Mouse (Mus musculus) left cerebral cortex, postnatal 36 days (tissue): ENCODE data around the gene Dpp4. TPM values are rescaled to one million over a fixed set of nuclear protein-coding genes. Genes with fewer than 3 reads are reported as not detected.

ENCODE experiments used
- DNase-seq, 2 experiments: peaks; one replicate each; pipeline ENCODE4 v3.0.0; 2021 to 2022; ENCODE audit warnings: low spot score in 2 of 2, mixed read lengths in 1 of 2
- intact Hi-C: fragments of 180-260 bp; cut with DNase I; formaldehyde crosslinking; loops from one replicate; pipeline ENCODE4 v1.15.1; 2025
- total RNA-seq, 2 experiments: library from RNA; stranded (reverse); gene quantifications; 2 replicates each; pipeline ENCODE4 v1.2.3; 2021

Gene Dpp4
- total RNA-seq, 2 experiments from 2014 or later, result 1.7 to 2.5 TPM

DNA sequence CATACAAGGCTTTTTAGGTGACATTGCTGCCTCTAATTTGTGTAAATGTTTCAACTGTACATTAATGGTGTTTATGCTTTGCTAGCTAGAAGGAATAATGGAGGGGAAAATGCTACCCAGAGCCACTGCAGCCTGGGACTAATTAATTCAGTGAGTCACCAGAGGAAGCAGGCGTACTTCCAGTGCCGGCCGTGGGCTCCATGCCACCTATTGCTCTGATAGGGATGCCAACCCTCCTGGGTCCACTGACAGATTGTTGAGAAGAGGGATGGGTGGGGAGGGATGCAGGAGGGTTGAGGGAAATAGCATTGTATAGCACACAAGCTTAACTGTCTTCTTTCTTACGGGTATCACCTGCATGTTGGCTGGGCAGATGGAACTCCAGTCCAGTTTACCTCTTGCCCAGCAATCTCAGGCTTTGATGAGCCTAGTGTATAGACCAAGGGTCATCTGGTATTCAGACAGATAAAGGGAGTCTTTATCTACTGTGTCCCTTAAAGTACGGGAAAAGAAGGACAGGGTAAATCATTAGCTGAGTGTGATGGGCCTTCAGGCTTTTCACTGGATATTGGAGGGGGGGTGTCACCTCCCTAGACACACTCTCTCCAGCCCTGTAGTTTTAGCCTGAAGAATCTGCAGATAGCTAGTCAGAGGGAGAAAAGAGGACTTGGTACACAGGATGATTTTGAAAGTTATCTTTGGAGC, 43.5 kb downstream of the Dpp4 start:
- intact Hi-C loops, result no loop called here
- no peak for DNase-seq

DNA sequence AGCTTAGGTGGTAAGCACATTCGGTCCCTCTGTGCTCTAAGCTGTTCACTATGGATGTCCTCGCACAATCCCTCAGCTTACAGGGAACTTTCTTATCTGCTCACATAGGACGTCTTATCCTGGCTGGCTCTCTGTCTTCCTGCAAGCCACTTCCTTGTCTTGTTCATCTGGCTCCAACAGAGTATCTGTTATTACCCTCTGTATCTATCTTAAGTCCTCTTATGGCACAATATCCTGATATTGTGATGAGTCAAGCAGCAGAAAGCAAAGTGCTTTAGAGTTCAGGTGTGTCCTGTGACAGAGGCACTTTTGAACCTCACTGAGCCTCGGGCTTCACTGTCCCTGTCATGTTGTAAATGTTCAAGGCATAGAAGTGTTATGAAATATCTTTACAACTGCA, 48.4 kb downstream of the Dpp4 start:
- no peak for DNase-seq

DNA sequence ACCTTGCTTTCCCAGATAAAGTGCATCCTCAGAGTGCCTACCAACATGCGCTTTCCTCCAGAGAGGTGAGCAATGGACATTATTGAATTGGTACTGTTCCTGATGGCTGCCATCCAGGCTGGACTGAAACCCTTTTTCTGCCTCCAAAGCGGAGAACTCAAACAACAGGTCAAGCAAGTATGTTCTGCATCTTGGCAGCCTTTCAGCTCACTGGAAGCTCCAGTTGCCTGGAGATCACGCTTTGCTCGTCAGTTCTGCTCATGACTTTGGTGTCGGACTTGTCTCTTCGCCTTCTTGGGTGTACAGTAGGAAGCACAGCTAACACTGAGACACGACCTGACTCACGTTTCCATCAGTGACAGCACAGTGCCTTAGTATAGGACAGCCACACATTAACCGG, 49.8 kb downstream of the Dpp4 start:
- no peak for DNase-seq
- intact Hi-C loops, result no loop called here

More for the DNA sequence above, 48.4 kb downstream of the Dpp4 start:
- intact Hi-C loops, result no loop called here

DNA sequence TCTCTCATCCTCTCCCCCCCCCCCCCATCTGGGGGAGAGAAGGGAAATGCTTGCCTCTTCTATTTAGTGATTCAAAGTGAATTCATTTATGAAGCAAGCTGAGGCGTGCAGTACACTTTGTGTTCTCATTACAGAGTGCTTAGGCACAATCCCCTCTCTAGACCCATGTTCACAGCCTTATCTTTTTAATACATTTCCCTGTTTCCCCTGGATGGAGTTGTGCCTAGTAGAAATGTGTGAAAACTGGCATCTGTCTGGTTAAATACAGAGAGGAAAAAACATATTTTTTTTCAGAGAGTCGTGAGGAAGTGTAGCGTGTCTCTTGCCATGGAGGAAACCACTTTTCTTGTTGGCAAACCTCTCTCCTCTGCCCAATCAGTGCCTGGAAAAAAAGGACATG, 50.5 kb downstream of the Dpp4 start:
- intact Hi-C loops, result no loop called here
- DNase-seq, result no peak

DNA sequence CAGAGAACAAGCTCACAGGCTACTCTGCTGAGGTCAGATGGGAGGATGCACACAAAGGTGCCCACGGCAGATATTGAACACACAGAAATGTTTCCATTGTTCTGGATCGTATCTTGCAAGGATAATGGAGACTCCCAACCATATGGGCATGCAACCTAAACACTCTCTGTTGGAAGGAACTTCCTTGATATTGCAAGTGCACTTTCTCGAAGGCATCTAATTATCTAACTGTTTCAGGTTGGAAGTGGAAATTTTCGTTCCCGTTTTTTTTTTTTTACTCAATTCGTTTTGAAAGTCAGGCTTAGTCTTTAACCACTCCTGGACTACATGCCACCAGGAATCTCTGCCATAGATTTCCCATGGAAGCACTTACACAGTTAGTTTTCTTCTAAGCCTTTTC, 51.2 kb downstream of the Dpp4 start:
- intact Hi-C loops, result no loop called here
- DNase-seq, result no peak

DNA sequence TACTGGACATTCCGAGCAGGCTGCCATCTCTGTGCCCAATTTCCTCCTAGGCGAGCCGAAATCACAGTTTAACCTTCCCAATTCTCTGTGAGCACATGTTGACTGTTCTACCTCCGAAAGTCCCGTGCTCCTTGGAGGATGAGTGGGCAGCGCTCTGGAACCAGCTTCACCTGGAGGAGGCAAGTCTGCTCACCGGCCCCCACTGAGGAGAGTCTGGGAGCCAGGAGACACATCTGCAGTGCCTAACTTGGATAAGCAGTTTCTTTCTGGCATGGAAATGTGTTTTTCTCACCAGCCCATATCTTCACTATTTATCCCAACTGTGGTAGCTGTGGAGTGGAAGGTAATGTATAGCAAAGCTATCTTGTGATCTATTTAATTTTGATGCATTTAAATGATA, 54.8 kb downstream of the Dpp4 start:
- intact Hi-C loops, result no loop called here
- DNase-seq, result peak in 1 of 2 experiments; percentile 35

DNA sequence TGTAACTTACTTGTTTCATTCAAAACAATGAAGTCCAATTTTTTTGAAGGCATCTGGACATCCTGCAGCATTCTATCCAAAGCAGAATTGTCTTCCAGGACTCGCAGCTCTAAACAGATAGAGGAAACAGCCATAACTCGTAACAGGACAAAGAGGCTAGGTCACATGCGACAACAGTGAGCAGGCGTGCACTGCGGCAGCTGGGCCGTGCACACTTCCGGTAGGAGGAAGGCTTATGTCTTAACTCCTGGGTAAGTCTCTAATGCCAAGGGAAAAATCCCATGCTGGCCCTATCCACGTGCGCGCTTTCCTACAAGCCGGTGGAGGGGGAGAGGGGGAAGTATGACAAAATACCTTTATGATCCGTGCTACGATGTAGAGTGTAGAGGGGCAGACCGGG, 55.4 kb downstream of the Dpp4 start:
- intact Hi-C loops, result no loop called here
- no peak for DNase-seq

DNA sequence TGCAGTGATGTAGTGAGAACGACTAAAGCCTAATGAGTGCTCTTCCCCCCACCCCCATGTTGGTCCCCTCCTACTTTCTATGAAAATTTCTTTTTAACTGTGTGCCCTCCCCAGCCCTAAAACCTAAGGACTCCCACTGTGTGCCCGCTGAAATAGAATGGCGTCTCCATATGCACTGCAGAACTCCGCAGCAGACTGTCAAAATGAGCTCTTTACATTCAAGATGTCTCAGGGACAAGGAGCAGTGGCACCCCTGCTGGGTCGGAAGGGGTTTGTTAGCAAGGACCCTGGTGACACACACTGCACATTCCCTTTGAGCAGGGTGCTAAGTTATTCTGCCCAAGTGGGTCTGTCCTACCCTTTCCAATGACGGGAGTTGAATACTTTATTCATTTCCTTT, 56.3 kb downstream of the Dpp4 start:
- intact Hi-C loops, result no loop called here
- no peak for DNase-seq

DNA sequence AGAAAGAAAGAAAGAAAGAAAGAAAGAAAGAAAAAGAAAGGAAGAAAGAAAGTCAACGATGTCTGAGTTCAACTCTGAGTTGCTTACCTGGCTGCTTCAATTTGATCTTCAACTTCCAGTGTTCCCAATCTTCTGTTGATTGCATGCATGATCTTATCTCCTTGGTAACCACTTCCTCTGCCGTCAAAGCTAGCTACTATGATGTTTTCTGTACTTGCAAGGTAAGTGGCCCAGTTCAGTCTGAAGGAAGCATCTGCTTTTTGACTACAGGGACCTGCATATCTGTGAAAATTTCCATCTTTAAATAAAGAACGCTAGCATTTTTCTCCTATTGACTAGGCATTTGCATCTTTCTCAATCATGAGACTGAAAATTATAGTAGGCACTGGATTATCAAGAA, 60.0 kb downstream of the Dpp4 start:
- DNase-seq, result no peak
- intact Hi-C loops, result no loop called here

DNA sequence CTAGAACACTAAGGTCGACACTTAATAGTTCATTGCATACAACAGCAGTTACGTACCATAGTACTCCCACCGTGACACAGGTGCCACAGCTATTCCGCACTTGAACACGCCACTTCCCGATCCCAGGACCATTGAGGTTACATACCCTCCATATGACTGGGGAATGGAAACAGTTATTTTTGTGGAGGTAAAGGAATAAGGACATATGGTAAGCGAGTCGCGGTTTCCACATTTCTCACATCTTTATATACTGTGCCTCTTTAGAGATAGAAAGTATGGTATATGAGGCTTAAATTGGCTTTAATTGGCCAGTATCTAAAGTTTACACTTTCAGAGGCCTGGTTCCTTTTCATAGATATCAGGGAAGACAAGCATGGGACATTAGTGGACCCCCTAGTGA, 64.3 kb downstream of the Dpp4 start:
- intact Hi-C loops, result loop anchor here (5.0 kb wide), 2 partner anchors 110 to 280 kb away; no protein-coding TSS in a partner anchor

DNA sequence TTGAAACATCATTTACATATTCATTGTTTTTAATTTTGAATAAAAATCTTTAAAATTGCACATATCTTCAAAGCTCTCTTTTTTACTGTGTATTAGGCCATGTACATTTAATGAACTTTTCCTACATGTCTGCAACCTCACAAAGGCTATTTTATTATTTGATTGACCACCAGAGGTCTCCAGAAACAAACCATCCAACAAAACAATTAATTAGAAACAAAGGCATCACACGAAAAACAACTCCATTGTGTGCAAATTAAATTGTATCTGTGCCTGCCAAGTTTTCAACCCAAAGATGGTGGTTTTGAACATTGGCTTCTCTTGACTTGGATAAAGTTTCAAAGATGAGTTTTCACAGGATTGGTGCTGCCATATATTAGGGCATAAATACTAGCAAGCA, 65.3 kb downstream of the Dpp4 start:
- intact Hi-C loops, result loop anchor here (5.0 kb wide), 2 partner anchors 111 to 281 kb away; no protein-coding TSS in a partner anchor
- DNase-seq, result no peak

More for the DNA sequence above, 64.3 kb downstream of the Dpp4 start:
- DNase-seq, result no peak

DNA sequence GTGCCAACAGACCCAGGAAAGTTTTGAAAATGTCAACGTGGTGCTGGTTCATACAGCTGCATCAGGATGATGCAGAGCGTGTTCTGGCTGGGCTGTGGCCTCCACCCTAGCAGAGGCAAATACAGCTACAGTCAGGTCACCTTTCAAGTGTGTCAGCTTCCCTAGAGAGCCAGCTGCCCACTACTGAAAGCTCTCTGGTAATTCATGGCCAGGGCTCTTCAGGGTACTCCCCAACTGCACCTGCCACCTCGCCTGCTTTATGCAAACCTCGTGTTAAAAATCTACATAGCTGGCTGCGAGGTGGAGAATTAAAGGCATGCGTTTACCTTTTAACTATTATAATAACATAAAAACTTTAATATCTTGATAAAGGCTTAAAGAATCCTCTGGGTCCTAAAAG, 67.7 kb downstream of the Dpp4 start:
- DNase-seq, result no peak
- intact Hi-C loops, result no loop called here

DNA sequence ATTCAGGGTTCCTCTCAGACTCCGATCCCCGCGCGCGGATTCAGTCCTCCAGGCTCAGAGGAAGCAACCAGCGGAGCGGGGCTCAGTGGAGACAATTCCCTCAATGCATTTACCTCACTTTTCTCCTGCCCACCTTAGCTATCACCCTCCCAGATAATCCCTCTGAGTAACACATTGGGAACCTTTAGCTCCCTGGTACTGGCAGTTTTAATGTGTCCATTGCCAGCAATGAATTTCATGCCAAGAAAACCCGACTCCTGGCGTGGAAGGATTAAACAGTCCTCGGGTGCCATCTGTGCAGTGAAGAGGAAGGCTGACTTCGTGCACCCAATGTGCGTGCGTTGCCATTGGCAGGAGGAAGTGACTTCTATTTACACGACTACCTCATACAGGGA, 70.3 kb downstream of the Dpp4 start:
- intact Hi-C loops, result no loop called here

DNA sequence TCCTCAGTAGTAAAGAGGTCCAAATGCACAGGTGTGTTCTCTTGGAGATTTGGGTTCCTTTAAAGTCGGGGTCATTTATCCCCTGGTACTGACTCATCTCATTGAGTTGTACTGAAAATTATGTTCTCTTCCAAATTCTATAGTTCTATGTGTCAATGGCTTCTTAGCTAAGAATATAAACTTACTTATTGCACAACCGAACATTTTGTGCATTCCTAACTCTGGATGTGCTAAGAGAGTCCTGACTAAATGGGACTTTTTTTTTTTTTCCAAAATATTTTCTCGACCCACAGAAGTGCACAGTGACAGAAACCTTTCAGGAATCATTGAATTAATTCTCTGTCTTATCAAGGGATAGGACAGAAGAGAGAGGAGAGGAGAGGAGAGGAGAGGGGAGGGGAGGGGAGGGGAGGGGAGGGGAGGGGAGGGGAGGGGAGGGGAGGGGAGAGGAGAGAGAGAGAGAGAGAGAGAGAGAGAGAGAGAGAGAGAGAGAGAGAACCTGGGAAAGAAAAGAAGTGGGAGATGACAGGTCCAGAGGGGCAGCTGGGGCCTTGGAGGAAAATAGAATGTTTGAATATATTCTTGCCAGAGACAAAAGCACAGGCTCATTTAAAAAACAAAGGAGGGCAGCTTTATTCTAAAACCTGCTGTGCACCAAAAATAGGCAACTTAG, 70.8 kb downstream of the Dpp4 start:
- no peak for DNase-seq
- intact Hi-C loops, result no loop called here

More for the DNA sequence above, 70.3 kb downstream of the Dpp4 start:
- peak in 1 of 2 experiments; percentile 71 for DNase-seq

DNA sequence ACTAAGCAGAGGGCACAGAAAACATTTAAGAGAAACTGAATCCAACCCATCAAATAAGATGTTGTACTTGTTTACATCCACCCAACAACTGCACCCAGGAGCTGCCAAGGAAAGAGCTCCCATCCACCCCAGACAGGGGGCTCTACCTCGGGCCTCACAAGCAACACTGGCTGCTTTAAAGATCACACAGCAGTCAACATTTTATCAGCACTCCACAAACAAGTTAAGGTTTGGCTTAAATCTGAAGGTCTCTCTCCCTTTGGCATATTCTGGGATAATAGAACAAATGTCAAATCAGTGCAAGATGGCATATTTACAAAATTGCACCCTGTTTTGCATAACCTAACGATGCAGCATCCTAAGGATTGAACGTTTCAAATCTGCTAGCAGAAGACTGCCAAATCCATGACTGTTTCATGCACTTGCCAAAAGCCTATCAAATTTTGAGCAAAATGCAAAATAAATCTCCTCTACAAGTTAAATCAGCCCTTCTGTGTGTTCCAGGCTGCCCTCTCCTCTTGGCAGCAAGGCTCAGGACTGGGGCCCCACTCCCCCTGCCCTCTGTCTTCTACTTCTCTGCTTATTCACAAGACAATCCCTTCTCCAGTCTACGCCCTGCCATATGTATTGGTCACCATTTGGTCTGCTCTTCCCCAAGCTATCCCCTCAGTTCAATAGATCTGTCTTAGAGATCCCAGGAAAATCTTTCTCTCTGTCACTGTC, 72.6 kb downstream of the Dpp4 start:
- no peak for DNase-seq
- intact Hi-C loops, result no loop called here

DNA sequence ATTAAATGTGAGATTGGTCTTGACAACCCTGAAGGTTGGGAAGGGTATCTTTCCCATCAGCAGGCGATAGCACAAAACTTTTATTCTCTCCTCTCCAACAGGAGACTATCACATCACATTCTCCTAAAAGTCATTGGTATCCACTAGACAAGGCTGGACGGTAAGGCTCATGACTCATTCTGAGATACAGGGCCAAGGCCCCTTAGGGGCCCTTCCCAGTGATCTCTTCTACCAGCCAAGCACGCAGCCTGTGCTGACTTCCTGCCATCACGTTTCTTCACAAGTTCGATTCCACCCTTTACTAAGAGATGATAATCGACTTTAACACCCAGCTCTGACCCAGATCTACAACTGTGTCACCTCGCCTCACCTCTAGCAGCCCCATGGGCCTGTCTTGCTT, 74.9 kb downstream of the Dpp4 start:
- no peak for DNase-seq
- intact Hi-C loops, result no loop called here

DNA sequence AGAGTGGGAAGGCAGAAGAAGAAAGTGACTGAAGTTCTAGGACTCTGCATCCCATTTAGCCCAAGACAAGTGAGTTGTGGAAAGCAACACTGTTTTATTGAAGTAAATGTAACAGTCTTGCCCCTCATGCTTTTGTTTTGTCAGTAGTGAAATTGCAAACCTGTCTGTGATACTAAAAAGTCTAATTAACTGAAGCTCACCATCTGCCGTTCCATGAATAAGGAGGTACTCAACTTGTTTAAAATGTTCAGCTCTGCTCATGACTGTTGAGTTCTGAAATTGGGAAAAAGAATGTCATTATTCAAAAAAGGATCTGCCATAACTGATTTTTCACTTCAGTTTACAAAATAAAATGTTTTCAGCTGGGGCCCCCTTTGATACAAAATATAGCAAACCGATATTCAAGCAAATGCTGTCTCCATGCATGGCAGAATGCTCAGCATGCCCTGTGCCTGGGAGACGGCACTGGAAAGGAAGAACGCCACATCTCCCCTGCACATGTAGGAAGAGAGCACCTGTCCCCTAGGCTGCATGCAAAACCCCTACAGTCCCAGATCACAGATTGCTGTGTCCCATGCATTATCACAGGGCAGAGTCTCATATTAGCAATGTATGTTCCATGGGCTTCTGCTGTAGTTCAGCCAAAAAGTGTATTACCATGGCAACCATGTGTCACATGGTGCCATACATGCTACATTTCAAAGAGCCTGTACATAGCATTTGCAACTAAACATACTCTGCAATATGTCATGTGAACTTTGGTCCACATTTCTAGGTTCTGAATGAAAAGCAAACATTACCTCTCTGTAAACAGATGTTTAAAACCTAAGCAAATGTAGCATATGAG, 77.4 kb downstream of the Dpp4 start:
- no peak for DNase-seq
- intact Hi-C loops, result no loop called here

DNA sequence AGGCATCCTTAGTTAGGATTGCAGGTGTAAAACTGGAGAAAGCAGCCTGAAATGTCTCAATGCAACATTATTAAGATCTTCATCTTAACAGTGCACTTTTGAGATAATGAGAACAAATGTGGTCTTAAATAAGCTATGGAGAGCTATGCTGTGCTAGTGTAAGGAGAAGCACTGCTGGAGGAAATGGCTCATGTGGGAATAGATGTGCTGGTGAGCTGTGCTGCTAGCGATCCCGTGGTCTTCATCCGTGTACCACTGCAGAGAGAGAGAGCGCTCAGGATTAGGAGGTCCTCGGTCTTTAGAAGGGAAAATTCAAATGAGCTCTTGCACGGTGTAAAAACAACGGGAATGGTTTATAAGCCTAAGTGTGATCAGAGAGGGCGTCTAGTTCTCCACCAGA, 79.6 kb downstream of the Dpp4 start:
- DNase-seq, result no peak
- intact Hi-C loops, result no loop called here

DNA sequence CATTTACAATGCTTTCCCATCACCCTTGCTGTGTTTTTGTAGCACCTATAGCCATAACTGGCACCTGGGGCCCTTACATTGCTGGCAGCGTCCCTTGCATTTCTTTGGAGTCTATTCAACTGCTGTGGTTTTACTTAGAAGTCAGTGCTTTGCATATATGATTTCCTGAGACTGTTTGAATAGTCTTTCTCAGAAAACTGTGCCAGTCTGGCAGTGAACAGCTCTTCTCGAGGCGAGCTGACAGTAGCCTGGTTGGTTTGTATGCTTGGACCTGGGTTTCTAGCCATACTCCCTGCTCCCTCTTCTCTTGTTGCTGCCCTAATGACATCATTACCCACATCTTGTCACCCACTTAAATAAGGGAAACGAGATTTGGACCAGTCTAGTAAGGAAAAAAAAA, 80.1 kb downstream of the Dpp4 start:
- intact Hi-C loops, result no loop called here

DNA sequence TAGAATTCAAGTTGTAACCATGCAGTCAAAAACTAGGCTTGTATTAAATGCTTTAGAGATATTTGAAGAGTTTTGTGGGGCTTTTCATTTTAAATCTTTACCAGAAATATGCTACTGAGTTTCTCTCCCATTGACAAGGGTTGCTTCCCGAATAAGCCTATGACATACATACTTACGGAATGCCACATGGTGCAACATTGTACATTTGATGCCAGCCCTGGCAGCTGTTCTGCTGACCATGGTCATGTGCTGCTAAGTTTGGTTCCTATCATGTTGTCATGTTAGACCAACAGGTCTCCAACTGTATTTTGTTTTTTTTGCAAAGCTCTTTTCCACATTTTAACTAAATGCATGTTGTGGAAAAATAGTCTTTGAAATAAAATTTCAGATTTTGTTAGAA, 86.6 kb downstream of the Dpp4 start:
- no peak for DNase-seq
- intact Hi-C loops, result no loop called here

More for the DNA sequence above, 80.1 kb downstream of the Dpp4 start:
- DNase-seq, result no peak
